Mouse (Mus musculus) natural killer cell, adult 2 months (primary cell): ENCODE data around the gene Abca4.
"Not testable (repeated sequence)": the region's sequence is repeated elsewhere in the genome, so short reads cannot be mapped to it uniquely, and the experiment has no call there.

ENCODE experiments used
- DNase-seq, 2 experiments: peaks; one replicate each; pipeline ENCODE4 v3.0.0; 2022; ENCODE audit warnings: low spot score in 2 of 2

The Abca4 gene

GRCm38 (mm10) chr3:122058439-122059198, 14.4 kb downstream of the Abca4 start:
- no peak for DNase-seq

DNA sequence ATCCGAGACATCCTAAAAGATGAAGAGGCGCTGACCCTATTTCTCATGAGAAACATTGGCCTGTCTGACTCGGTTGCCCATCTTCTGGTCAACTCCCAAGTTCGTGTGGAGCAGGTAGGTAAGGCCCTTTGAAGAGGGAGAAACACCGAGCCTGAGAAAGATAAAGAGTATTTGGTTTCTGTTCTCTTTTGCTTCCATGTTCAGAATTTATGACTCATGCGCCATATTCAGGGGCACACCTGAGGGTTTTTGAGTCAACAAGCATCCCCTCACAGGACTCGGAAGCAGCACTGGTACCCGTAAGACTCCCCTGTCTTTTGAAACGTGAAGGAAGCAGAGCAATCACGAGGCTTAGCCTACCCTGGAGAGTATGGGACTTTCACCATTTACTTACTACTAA, 18.3 kb downstream of the Abca4 start:
- DNase-seq: no peak

- no peak for DNase-seq
Measured at GRCm38 (mm10) chr3:122064556-122065410, 20.5 kb downstream of the Abca4 start.

GRCm38 (mm10) chr3:122071769-122072168, 27.5 kb downstream of the Abca4 start:
- DNase-seq: no peak

DNA sequence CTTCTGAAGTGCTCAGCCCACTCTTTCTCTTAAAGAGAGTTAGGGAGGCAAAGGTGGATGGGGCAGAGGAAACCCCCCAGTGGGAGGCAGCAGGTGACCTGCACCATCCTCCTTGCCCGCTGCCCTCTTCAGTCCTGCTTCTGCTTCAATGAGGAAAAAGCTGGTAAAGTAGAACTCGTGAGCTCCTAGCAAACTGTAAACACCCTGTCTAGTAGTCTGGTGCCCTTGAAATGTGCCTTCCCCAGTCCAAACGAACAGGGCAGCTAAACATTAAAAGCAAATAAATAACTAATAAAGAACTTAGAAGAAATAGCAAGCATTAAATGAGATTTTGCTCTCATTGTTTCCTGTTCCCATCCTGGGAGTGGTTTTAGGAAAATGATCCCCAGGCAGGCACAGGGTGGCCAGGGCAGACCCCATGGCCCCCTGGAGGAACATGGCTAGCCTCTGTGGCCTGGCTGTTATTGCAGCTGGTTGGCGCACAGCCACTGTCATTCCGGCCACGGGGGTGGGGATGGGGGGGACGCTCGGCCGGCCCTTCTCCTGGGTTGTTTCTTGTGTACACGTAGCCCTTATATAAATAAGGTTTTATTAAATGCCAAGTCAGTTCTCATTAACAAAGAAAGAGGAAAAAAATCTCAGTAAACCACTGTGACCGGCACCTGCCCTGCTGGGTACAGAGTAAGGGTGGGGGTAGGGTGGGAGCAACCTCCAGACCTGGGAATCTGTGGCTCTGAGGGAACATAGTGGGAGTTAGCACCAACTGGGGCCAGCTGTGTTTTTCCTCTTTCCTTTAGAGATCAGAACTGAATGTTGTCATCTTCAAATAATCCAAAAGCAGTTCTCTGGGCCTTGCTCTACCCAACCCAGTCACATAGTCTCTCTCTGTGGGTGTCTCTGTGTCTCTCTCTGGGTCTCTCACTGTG, 28.7 kb downstream of the Abca4 start:
- DNase-seq: no peak

DNA sequence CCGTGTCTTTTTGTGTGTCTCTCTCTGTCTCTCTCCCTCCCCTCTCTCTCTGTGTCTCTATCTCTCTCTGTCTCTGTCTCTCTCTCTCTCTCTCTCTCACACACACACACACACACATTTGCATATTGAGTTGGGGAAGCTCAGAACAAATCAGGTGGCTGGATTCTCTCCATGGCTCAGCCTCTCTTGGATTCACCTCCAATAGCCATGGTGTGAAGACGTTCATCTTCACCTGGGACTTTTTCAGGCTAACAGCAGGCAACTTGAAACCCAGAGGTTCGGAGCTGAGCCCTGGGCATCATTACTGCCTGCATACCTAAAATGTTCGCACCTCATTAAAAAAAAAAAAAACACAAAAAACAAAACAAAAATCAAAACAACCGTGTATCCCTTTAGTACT, 29.4 kb downstream of the Abca4 start:
- no peak for DNase-seq

- DNase-seq: no peak
Measured at GRCm38 (mm10) chr3:122074334-122074733, 30.1 kb downstream of the Abca4 start.

DNA sequence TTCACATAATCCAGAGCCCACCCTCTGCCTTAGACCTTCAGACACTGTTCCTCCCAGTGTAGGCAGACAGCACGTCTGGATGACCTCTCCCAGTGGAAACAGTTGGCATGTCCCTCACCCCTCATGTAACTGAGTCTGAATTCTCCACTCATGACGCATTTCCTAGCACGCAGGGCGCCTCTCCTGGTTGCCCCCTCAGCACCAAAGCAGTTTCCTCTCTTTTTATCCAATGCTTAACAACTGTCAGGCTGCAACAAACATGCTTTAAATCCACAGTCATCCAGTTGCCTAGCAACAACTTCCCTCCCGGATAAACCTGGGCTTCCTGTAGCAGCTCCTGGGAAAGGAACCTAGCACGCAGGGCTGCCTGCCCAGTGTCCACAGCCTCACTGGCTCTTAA, 33.9 kb downstream of the Abca4 start:
- no peak for DNase-seq

GRCm38 (mm10) chr3:122079172-122079571, 34.9 kb downstream of the Abca4 start:
- DNase-seq: no peak

DNA sequence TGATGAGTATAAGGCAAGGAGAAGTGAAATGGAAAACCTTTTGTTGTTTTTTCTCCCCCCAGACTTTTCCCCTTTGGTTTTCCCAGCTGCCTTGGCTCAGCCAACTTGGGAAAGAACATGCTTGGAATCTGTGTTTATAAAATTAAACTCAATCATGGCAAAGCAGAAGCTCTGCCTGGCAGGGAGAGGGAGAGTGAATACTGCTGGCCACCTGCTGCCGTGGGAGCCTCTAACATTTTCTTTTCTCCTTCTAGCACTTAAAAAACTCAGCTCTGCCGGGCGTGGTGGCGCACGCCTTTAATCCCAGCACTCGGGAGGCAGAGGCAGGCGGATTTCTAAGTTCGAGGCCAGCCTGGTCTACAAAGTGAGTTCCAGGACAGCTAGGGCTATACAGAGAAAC, 37.4 kb downstream of the Abca4 start:
- not testable (repeated sequence) for DNase-seq

DNA sequence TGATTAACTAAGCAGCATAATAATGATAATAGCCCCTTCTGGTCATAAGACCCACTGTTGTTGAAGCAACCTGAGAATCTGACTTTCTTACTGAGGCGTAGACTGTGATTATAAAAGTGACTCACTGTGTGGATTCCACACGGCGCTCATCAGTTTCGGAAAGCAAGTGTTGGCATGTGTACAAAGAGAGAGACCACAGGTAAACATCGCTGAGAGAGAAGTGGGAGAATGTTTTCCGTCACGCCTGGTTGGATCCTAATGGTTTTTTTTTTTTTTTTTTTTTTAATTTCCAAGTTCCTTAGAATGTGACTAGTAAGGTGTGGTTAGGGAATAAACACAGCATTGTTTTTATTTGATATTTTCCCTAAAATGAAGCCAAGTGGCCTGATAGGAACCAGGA, 38.1 kb downstream of the Abca4 start:
- no peak for DNase-seq

GRCm38 (mm10) chr3:122085157-122085989, 41.1 kb downstream of the Abca4 start:
- no peak for DNase-seq

DNA sequence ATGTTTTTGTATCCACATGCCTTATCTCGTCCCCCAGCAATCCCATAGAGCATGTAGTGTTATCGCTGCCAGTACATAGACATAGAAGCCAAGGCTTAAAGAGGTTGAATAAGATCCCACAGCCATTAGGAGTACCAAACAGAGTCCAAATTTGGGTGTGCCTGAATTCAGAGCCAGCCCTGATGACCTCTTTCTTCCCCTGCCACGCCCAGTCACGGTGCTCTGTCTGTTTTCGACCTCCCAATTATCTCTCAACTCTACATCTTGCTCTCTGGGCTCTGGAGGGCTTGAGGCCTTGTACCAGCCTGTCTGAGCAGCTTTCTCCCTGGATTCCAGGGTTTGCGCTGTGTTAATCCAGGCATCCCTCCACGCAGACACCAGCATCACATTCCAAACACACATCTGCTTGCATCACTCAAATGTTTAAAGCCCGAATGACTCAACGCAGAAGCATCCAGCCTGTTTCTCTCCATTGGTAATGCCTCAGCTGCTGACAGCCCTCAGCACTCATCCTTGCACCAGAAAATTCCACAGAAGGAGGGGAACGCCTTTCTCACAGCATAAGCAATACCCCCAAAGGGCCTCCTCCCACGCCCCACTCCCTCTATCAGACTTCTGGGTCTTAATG, 43.9 kb downstream of the Abca4 start:
- no peak for DNase-seq

GRCm38 (mm10) chr3:122090338-122090737, 46.1 kb downstream of the Abca4 start:
- no peak for DNase-seq

GRCm38 (mm10) chr3:122099713-122100112, 55.5 kb downstream of the Abca4 start:
- no peak for DNase-seq

- DNase-seq: no peak
Measured at GRCm38 (mm10) chr3:122102091-122102490, 57.8 kb downstream of the Abca4 start.

DNA sequence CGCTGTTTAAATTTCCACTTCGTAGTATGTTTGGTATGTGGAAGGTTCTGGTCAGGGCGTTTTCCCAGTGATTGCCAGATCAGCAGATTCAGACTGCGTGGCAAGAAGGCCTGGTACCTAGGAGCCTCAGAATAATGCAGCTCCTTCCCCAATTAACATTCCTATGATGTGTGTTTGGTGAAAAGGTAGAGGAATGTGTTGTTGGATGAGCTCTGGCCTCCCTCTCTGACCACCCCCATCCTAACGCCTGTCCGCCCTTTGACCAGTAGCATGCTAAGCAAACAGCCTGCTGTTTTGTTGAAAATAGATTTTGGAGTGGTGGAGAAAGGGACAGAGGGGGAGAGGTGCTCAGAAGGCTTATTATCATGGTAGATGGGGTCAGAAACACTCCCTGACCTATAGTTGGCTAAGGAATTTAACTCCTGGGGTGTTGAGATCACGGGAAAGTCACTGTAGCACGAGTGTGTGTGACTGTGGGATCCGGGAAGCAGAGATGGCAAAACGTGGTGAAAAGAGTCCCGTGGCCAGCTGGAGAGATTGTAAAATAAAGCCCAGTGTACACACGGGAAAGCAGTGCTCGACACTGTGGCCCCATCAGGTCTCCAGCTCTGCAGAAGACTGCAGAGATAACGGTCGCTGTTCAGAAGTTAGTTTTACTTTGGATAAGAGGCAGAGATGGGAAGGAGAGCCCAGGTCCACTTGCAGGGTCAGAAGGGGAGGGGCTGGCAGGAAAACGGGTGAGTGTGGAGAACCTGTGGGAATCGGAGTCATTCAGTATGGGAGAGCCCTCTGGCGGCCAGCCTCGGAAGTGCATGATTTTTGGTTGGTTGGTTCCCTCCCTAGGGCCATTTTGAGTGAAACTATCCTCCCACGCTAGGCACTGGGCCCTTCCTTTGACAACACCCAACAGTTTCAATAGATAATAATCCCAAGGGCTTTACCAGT, 59.9 kb downstream of the Abca4 start:
- peak; percentile 8 to 40 for DNase-seq

- no peak for DNase-seq
Measured at GRCm38 (mm10) chr3:122106920-122107319, 62.7 kb downstream of the Abca4 start.

DNA sequence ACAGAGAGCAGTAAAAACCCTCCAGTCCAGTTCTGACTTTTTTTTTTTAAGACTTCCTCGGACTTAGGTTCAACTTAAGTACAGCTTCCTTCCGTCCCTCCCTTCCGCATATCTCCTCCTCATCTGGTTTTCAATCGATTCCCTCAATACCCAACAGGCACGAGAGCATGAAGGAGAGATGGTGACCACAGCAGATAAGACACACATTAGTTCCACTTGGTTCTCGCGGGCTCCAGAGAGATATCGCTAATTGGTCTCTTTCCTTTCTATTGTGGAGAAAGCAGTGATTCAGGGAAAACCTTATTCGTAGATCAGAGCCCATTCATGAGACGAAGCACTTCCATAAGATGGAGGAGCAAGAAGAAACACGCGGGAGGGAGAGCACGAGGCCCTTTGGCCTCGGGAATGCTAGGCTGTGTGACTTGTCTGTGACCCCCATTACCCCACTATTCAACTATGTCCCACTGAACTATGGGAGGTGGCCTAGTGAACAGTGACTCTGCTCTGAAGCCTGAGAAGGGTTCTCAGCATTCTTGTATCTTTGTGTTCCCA, 63.5 kb downstream of the Abca4 start:
- no peak for DNase-seq
